9 mouse cellular contexts compared by ENCODE assay signal in the genomic region with DNA sequence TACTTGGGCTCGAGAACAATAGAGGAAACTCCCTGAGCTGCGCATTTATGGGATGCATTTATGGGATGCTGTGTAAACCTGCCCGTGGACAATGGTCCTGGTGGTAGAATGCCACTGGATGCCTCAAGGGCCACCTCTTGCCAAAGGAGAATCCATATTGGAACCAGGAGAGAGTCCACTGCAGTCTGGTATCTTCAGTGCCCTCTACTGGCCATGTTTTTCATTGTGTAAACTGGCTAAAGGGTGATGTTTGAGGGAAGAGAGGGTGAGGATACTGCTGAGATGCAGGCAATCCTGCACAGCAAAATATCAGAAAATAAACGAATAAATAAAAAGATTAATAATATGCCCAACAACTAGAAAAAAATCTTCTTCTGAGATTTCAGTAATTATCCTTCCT.
DNase-seq lines count a peak whose midpoint lies in the region; ATAC-seq and TF ChIP-seq lines count a peak whose summit lies in the region.
"Had no signal": no experiment of that assay in that cellular context is flagged by ENCODE, and none has a peak within 500 bp of the region (broad histone marks: within the 10 kb centered on the region; RNA-seq: fewer than 3 reads in every experiment).

No protein-coding gene starts in this region.

- TF ChIP-seq CTCF in left cerebral cortex, adult 2 months (IDR thresholded peaks at IDR 0.05) = peak; percentile 63

- H3K4me3 ChIP-seq in left cerebral cortex, adult 2 months = no peak overlapping the region
- H3K4me3 ChIP-seq: limb, embryonic 13.5 days had no signal

- intact Hi-C loops in left cerebral cortex, adult 2 months (cut with DNase I) = loop anchor here (5.0 kb wide), 1 partner anchor 367 kb away; a partner anchor contains a TSS
- intact Hi-C loops in left cerebral cortex, postnatal 36 days (cut with DNase I) = no loop called here
- intact Hi-C loops in left cerebral cortex, postnatal 4 days (cut with DNase I) = no loop called here

- no peak overlapping the region for H3K27ac ChIP-seq in left cerebral cortex, adult 2 months
- H3K27ac ChIP-seq: limb, embryonic 13.5 days had no signal

- DNase-seq in frontal cortex, postnatal 10 days (ENCODE audit: low spot score in 2 of 2) = no peak
- DNase-seq in left cerebral cortex, adult 2 months (ENCODE audit: extremely low spot score in 1 of 2, low spot score in 2 of 2) = no peak
- no peak for DNase-seq in left cerebral cortex, postnatal 36 days (ENCODE audit: low spot score in 2 of 2)
- peak; percentile 47 for DNase-seq in R1 (ENCODE audit: low read depth, low spot score)
- peak; percentile 8 for DNase-seq in left cerebral cortex, postnatal 4 days
- no peak for DNase-seq in ovary, adult 18-20 months (ENCODE audit: low spot score)
- DNase-seq in thymus, postnatal 14 days = no peak

- 0 out of 2 replicates have a peak, but pooled peaks have one; percentile 57 for ATAC-seq in frontal cortex, adult (ENCODE audit: low TSS enrichment)

Comparison
In these comparisons a context has a peak if more than half of its experiments do, and no peak if none do; other contexts are left out.
1. DNase-seq: peak in R1 (single experiment) and left cerebral cortex, postnatal 4 days (single experiment); none in frontal cortex, postnatal 10 days (0 of 2), left cerebral cortex, adult 2 months (0 of 2), left cerebral cortex, postnatal 36 days (0 of 2), ovary, adult 18-20 months (single experiment) and thymus, postnatal 14 days (single experiment).